Mouse (Mus musculus) embryonic fibroblast, embryonic 13.5 days (primary cell): ENCODE measurements at regions not wholly inside any gene's neighbourhood (a gene's known extent, or its start where the extent isn't known, plus 50 kb on each side); places are given as distances from the start of the nearest gene placed in this dataset.

ENCODE experiments used
- H3K27ac ChIP-seq: 2 replicates; pipeline ENCODE4 v1.5.1; 2012; ENCODE audit warnings: low read length, control low read depth, inconsistent platforms; ENCODE audit not compliant: insufficient read depth
- H3K4me1 ChIP-seq: 2 replicates; pipeline ENCODE4 v1.6.1; 2011; ENCODE audit warnings: low read length; ENCODE audit not compliant: control insufficient read depth, insufficient read depth
- H3K4me3 ChIP-seq: 2 replicates; pipeline ENCODE4 v1.5.1; 2011; ENCODE audit warnings: mild to moderate bottlenecking, control low read depth, low read length; ENCODE audit not compliant: insufficient read depth
- CTCF ChIP-seq: IDR thresholded peaks from 2 replicates; pipeline ENCODE4 v1.5.1; 2011; ENCODE audit warnings: mild to moderate bottlenecking, control low read depth, low read length, moderate library complexity, borderline replicate concordance; ENCODE audit not compliant: insufficient read depth
- POLR2A ChIP-seq: IDR thresholded peaks from 2 replicates; pipeline ENCODE4 v1.6.1; 2011; ENCODE audit warnings: low read depth, mild to moderate bottlenecking, control low read depth, low read length, moderate library complexity

DNA sequence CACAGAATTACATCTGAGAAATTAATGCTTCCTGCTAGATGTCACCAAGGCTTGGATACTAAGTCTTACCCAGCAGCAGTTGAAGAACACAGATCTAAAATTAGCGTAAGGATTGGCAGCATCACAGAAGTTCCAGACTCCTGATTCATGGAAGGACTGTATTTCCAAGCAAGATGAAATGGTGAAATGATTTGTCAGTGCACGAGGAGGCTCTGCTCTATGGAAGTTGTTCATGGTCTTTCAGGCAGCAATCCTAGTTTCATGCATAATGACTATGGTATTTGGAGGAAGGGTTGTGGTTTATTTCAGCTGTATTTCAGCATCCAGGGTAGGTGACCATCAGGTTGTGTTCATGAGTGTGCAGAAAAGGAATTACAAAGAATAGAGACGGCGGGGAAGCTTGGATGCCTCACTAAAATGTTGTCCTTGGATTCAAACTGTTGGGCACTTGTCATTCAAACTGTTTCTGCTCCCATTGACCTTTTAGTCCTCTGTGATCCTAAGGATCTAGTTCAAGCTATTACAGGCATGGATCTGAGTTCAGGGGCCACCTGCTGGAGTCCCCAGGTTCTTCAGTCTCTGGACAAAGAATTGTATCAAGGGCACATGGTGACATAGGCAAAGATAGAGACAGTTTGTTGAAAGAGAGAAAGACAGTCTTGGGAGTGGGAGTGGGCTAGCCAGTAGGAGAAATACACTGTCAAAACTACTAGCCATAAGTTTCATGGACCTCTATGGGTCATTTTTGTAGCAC, 1411.6 kb upstream of the A1bg start:
- TF ChIP-seq CTCF (no peak), POLR2A (0 out of 2 replicates have a peak, but pooled peaks have one; percentile 31)
- Histone ChIP-seq H3K4me1 (peaks cover 13% of the 10 kb centered on the region), H3K4me3 (no peak overlapping the region), H3K27ac (peak overlapping the region; percentile 100)

DNA sequence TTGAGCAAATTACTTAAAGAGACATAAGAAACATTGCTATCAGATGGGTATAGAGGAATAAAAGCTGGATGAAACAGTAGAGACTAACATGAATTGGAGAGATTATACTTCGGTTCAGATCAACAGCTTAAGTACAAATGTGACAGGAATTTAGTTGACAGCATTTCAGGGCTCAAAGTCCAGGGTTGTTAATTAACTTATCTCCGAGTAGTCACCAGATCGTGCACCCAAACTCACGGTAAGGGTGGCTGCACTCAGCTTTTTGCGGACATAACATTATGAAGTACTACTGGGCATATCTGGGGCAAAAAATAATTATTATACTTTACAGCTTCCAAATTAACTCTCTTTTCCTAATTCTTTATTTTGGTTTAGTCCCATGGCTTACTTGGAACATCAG, 1409.3 kb upstream of the A1bg start:
- TF ChIP-seq POLR2A (no peak), CTCF (no peak)
- H3K27ac ChIP-seq, result no peak overlapping the region

DNA sequence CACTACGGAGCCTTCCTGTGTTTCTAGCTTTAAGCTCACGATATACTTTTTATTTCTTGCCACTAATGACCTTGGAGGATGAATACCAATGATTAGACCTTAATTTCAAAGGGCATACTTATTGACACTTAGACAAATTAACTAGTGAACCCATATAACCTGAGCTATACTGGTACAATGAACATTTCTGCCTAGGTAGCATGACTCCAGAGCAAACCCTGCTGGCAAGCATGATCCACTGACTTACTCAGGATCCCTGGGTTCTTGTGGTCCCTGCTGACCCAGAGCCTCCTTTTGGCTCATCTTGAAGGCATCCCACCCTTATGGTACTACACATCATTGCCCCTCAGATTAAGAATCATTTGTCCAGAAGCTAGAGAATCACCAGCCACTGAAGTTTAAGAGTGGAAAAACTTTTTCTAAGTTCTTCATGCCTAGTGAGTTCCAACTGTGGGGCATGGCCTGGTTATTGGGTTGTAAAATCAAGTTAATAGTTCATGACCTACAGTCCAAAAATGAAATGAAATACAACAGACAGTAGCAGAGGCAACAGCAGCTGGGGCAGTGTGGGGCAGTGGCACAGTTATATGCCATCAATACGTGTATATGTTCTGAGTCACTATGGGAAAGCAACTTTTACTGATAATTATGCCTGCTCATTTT, 1408.5 kb upstream of the A1bg start:
- no peak overlapping the region for H3K27ac ChIP-seq
- no peak for TF ChIP-seq POLR2A
- no peak for TF ChIP-seq CTCF
- H3K4me1 ChIP-seq, result peaks cover 28% of the 10 kb centered on the region
- H3K4me3 ChIP-seq, result no peak overlapping the region

More for the DNA sequence above, 1409.3 kb upstream of the A1bg start:
- peaks cover 27% of the 10 kb centered on the region for H3K4me1 ChIP-seq
- no peak overlapping the region for H3K4me3 ChIP-seq

DNA sequence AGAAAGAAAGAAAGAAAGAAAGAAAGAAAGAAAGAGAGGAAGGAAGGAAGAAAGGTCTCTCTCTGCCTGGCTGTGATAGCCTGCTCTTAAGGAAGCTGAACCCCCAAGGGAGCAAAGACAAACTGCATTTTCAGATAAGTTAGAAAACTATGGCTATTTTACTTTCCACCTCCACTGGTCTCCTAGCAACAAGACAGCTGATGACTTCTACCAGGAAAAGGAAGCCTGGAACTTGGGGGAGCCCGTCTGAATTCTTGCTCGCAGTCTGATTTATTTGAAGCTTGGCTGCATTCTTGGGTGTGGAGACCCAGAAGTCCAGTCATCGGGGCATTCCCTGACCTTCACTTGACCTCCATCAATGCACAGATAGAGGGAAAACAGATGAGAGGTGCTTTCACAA, 1406.1 kb upstream of the A1bg start:
- no peak for TF ChIP-seq CTCF
- no peak for TF ChIP-seq POLR2A
- Histone ChIP-seq H3K27ac (peak overlapping the region; percentile 83), H3K4me1 (peaks cover 24% of the 10 kb centered on the region), H3K4me3 (no peak overlapping the region)

DNA sequence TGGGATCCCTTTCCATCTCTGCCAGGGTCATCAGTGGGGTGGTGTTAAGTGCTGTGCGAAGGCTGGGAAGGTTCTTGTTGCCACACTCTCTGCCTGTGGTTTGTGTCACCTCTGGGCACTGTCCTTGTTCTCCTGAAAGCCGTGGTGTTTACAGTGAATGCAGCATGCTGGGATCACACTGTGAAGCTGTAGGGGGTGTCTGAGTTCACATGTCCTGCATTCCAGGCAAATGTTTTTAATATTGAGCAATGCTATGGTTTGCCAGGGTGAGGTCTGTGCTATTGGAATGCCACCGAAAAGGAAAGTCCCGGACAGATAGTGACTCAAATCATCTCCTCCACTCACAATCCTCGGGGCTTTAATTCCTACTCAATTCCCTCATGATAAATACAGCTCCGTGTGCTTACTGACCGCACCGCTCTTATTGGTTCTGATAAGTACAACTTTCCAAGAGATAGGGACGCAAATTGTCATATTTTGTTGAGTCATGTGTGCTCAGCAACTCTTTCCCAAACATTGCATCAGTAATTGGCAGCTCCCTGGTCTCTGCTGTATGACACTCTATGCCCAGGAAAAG, 1405.6 kb upstream of the A1bg start:
- H3K4me3 ChIP-seq, result no peak overlapping the region
- H3K4me1 ChIP-seq, result peaks cover 22% of the 10 kb centered on the region
- H3K27ac ChIP-seq, result peak overlapping the region; percentile 83
- TF ChIP-seq CTCF (no peak), POLR2A (peak; percentile 25; the same call in 1 of the 2 replicates)

DNA sequence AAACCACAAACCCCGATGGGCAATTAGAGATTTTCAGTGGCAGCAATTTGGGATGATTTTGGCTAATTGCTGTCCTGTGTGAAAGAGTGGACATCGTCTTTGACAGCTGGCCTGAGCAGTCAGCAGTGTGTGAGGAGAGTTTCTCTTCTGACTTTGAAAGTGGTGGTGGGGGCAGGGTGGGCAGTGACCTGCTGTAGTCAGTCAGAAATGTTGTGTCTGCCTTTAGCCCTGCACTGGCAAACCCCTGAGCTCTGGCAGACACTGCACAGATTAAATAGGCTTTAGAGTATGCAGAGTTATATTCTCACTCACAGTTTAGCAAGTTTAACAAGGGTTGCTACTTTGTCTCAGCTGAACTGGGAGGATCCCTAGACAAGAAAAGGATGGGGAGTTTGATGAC, 1404.7 kb upstream of the A1bg start:
- TF ChIP-seq CTCF, result no peak
- no peak for TF ChIP-seq POLR2A
- peak overlapping the region; percentile 83 for H3K27ac ChIP-seq
- peaks cover 26% of the 10 kb centered on the region for H3K4me1 ChIP-seq

DNA sequence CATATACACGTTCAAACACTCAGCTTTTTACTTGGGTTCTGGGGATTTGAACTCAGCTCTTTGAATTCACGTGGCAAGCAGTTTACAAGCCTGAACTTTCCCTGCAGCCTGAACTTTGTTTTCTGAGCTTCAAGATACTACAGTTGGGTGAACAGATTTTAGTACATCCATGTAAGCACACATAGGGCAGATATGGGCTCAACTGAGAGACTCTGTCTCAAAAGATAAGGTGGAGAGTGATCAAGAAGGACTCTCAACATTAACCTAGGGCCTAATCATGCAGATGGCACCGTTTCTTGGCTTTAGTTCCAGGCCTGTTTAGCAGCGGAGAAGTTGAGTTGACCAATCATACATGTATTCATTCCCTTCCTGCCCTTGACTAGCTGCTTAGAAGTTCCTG, 1403.7 kb upstream of the A1bg start:
- Histone ChIP-seq H3K27ac (peak overlapping the region; percentile 83; the same call in 1 of the 2 replicates), H3K4me3 (no peak overlapping the region), H3K4me1 (peaks cover 34% of the 10 kb centered on the region)
- no peak for TF ChIP-seq CTCF
- no peak for TF ChIP-seq POLR2A

More for the DNA sequence above, 1404.7 kb upstream of the A1bg start:
- no peak overlapping the region for H3K4me3 ChIP-seq

DNA sequence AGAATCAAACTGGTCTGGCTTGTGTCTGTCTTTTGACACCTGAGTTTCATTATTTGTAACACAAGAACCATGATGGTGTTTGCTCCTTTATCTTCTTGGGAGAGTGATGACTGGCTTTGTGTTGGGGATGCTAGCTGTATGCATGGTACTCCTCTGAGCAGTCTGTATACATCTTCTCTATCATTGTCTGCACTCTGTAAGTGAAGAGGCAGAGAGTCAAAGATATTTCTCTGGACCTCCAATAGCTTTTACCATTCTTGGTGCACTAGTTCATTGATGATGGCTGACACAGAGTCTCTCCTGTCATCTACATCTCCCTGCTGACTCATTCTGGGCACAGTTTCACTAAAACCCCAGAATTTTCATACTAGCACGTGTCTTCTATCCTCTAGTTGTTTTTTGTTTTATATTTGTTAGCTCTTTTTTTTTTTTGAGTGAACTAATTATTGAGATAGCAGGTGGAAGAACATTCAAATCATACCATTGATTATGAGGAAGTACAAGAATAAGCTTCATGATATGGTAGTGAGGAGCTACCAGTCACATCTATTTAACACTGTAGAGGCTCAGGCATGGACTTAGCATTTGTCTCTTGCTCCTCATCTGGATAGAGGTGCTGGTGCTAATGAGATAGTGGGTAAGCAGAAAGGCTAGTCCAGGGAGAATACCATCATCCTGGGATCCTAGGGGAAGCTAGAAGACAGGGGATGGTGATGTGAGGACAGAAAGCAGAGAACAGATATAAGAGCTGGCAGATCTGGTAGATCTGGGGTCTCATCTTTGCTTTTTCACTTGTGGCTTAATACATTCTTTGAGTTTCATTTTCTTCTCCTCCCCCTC, 1402.9 kb upstream of the A1bg start:
- TF ChIP-seq CTCF (no peak), POLR2A (no peak)
- Histone ChIP-seq H3K4me3 (no peak overlapping the region), H3K27ac (no peak overlapping the region), H3K4me1 (peaks cover 37% of the 10 kb centered on the region)

DNA sequence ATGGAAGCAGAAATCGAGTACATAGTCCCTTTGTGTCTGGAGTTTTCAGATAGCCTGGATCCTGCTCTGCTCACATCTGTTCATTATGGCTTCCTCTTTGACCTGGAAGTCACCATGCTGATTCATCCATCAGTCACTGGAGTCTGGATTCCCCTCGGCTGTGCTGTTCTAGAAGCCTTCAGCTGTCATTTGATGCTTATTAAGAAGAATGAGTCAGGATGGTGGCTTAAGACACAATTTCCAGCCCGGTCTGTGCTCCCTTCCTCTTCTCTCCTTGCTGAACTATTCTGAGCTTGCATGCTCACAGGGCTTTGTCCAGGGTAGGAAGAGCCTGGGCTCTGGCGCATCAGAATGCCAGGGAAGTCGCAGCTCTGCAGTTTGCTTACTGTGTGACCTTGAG, 1398.2 kb upstream of the A1bg start:
- Histone ChIP-seq H3K27ac (peak overlapping the region; percentile 96), H3K4me1 (peaks cover 22% of the 10 kb centered on the region), H3K4me3 (no peak overlapping the region)
- no peak for TF ChIP-seq CTCF
